Mouse (Mus musculus): ENCODE measurements around the gene Ap1m1. TPM values are rescaled to one million over a fixed set of nuclear protein-coding genes. Genes with fewer than 3 reads are reported as not detected.

Gene Ap1m1
- polyA plus RNA-seq, 1 experiment from 2014 or later: 252 TPM

GRCm38 (mm10) chr8:72300654-72301400 lies 61.0 kb downstream of the Ap1m1 start:
- H3K4me1 ChIP-seq: peaks cover 4% of the 10 kb centered on the region
- H3K4me2 ChIP-seq (replicated peaks): no peak overlapping the region
- H3K9ac ChIP-seq (replicated peaks): no peak overlapping the region
- ATAC-seq (replicated peaks): no peak
- no peaks in the 10 kb centered on the region for H3K9me3 ChIP-seq
- H3K27me3 ChIP-seq: no peaks in the 10 kb centered on the region
- no peak overlapping the region for H3K4me3 ChIP-seq
- no peaks in the 10 kb centered on the region for H3K36me3 ChIP-seq
- WGBS: 76% methylated on average over 9 of the region's 9 CpGs
- H3K27ac ChIP-seq (replicated peaks): no peak overlapping the region

GRCm38 (mm10) chr8:72301497-72301896 lies 61.7 kb downstream of the Ap1m1 start:
- Histone ChIP-seq H3K4me2 (replicated peaks) (no peak overlapping the region), H3K27ac (replicated peaks) (no peak overlapping the region), H3K9ac (replicated peaks) (no peak overlapping the region), H3K36me3 (no peaks in the 10 kb centered on the region), H3K9me3 (no peaks in the 10 kb centered on the region), H3K4me1 (no peaks in the 10 kb centered on the region), H3K4me3 (no peak overlapping the region), H3K27me3 (no peaks in the 10 kb centered on the region)
- WGBS: 88% methylated on average over 5 of the region's 5 CpGs
- no peak for ATAC-seq (replicated peaks)

DNA sequence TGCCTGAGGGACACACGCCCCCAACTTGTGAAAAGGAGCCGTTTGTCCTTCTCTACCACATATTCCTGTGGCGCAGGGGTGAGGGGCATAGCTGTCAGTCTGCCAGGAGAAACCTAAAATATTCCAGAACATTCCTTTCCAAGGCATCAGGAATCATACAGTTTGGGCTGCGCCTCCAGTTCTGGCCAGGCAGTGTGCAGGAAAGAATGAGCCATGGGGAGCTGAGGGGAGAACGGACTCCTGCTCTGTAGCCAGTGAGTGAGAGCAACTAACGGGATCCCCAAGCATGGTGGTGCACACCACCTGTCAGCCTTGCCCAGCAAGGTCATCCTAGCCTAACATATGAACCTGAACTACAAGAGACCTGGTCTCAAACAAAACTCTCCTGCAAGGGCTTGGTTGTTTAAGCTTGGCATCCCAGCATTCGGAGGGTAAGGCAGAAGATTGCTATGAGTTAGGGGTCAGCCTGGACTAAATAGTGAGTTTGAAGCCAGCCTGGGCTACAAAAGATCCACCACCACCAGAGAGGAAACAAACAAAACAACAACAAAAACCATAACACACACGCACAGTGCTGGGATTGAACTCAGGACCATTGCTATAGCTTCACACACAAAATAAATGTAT lies 63.3 kb downstream of the Ap1m1 start:
- ATAC-seq (replicated peaks): no peak
- no peaks in the 10 kb centered on the region for H3K36me3 ChIP-seq
- H3K27me3 ChIP-seq: no peaks in the 10 kb centered on the region
- no peak overlapping the region for H3K9ac ChIP-seq (replicated peaks)
- 73% methylated on average over 8 of the region's 8 CpGs for WGBS
- H3K4me2 ChIP-seq (replicated peaks): no peak overlapping the region
- no peaks in the 10 kb centered on the region for H3K9me3 ChIP-seq
- no peaks in the 10 kb centered on the region; the same call in 1 of the 2 replicates for H3K4me1 ChIP-seq
- no peak overlapping the region for H3K27ac ChIP-seq (replicated peaks)
- no peak overlapping the region for H3K4me3 ChIP-seq

GRCm38 (mm10) chr8:72303633-72304032 lies 63.8 kb downstream of the Ap1m1 start:
- Histone ChIP-seq H3K4me1 (no peaks in the 10 kb centered on the region; the same call in 1 of the 2 replicates), H3K27me3 (no peaks in the 10 kb centered on the region), H3K4me3 (no peak overlapping the region), H3K36me3 (no peaks in the 10 kb centered on the region), H3K9ac (replicated peaks) (no peak overlapping the region), H3K9me3 (no peaks in the 10 kb centered on the region), H3K27ac (replicated peaks) (no peak overlapping the region), H3K4me2 (replicated peaks) (no peak overlapping the region)
- 64% methylated on average over 8 of the region's 8 CpGs for WGBS
- no peak for ATAC-seq (replicated peaks)

GRCm38 (mm10) chr8:72305210-72305905 lies 65.5 kb downstream of the Ap1m1 start, which contains the start of gene Gm10282:
TSS of gene Gm10282 (minus strand) at chr8:72305260.
- H3K4me2 ChIP-seq (replicated peaks): no peak within 1 kb of the TSS
- no peaks in the 10 kb centered on the region for H3K9me3 ChIP-seq
- H3K36me3 ChIP-seq: no peaks in the 10 kb centered on the region
- ATAC-seq (replicated peaks): no peak
- H3K27ac ChIP-seq (replicated peaks): no peak within 1 kb of the TSS
- H3K9ac ChIP-seq (replicated peaks): no peak within 1 kb of the TSS
- no peaks in the 10 kb centered on the region; the same call in 1 of the 2 replicates for H3K4me1 ChIP-seq
- 74% methylated on average over 16 of the region's 16 CpGs for WGBS
- H3K27me3 ChIP-seq: no peaks in the 10 kb centered on the region
- no peak within 1 kb of the TSS for H3K4me3 ChIP-seq

GRCm38 (mm10) chr8:72306913-72307312 lies 67.1 kb downstream of the Ap1m1 start:
- no peaks in the 10 kb centered on the region for H3K27me3 ChIP-seq
- 91% methylated on average over 5 of the region's 5 CpGs for WGBS
- ATAC-seq (replicated peaks): no peak
- no peak overlapping the region for H3K27ac ChIP-seq (replicated peaks)
- H3K4me1 ChIP-seq: peaks cover 5% of the 10 kb centered on the region; the same call in 1 of the 2 replicates
- no peaks in the 10 kb centered on the region for H3K9me3 ChIP-seq
- H3K4me2 ChIP-seq (replicated peaks): no peak overlapping the region
- H3K9ac ChIP-seq (replicated peaks): no peak overlapping the region
- H3K36me3 ChIP-seq: no peaks in the 10 kb centered on the region
- H3K4me3 ChIP-seq: no peak overlapping the region

Other genes starting within 250 kb of the Ap1m1 start
- 1.2 TPM in 1 of 2 replicates, not detected in the other for gene Cyp4f18, start 230.4 kb upstream of the Ap1m1 start, polyA plus RNA-seq (2015; fragmentation: Nextera tagmentation; extraction: Ambion mirVana)
- not detected in 2 replicates for gene Olfr372, start 198.8 kb upstream of the Ap1m1 start, polyA plus RNA-seq (2015; fragmentation: Nextera tagmentation; extraction: Ambion mirVana)
- gene Olfr373, start 156.8 kb upstream of the Ap1m1 start, polyA plus RNA-seq (2015; fragmentation: Nextera tagmentation; extraction: Ambion mirVana): not detected in 2 replicates
- gene Olfr374, start 133.0 kb upstream of the Ap1m1 start, polyA plus RNA-seq (2015; fragmentation: Nextera tagmentation; extraction: Ambion mirVana): not detected in 2 replicates
- 221 TPM in 2 replicates for gene Tpm4, start 105.0 kb upstream of the Ap1m1 start, polyA plus RNA-seq (2015; fragmentation: Nextera tagmentation; extraction: Ambion mirVana)
- gene Rab8a, start 78.8 kb upstream of the Ap1m1 start, polyA plus RNA-seq (2015; fragmentation: Nextera tagmentation; extraction: Ambion mirVana): 100 and 103 TPM in 2 replicates
- not detected in 2 replicates for gene Hsh2d, start 50.4 kb upstream of the Ap1m1 start, polyA plus RNA-seq (2015; fragmentation: Nextera tagmentation; extraction: Ambion mirVana)
- not detected in 2 replicates for gene Cib3, start 27.2 kb upstream of the Ap1m1 start, polyA plus RNA-seq (2015; fragmentation: Nextera tagmentation; extraction: Ambion mirVana)
- gene Gm11034, start 26.4 kb upstream of the Ap1m1 start, polyA plus RNA-seq (2015; fragmentation: Nextera tagmentation; extraction: Ambion mirVana): not detected in 2 replicates
- gene Fam32a, start 20.3 kb upstream of the Ap1m1 start, polyA plus RNA-seq (2015; fragmentation: Nextera tagmentation; extraction: Ambion mirVana): 116 and 117 TPM in 2 replicates
- 23.0 and 23.1 TPM in 2 replicates for gene Gm10282, start 65.2 kb downstream of the Ap1m1 start, polyA plus RNA-seq (2015; fragmentation: Nextera tagmentation; extraction: Ambion mirVana)
- gene Klf2, start 79.0 kb downstream of the Ap1m1 start, polyA plus RNA-seq (2015; fragmentation: Nextera tagmentation; extraction: Ambion mirVana): 4.0 and 4.1 TPM in 2 replicates
- 62.3 and 63.1 TPM in 2 replicates for gene Eps15l1, start 181.4 kb downstream of the Ap1m1 start, polyA plus RNA-seq (2015; fragmentation: Nextera tagmentation; extraction: Ambion mirVana)
- gene Calr3, start 203.9 kb downstream of the Ap1m1 start, polyA plus RNA-seq (2015; fragmentation: Nextera tagmentation; extraction: Ambion mirVana): 0.92 TPM in 2 replicates
- 22.2 and 23.1 TPM in 2 replicates for gene 1700030K09Rik, start 203.9 kb downstream of the Ap1m1 start, polyA plus RNA-seq (2015; fragmentation: Nextera tagmentation; extraction: Ambion mirVana)
- 46.8 and 52.7 TPM in 2 replicates for gene Cherp, start 235.2 kb downstream of the Ap1m1 start, polyA plus RNA-seq (2015; fragmentation: Nextera tagmentation; extraction: Ambion mirVana)

Data from forebrain, embryonic 15.5 days (tissue).